Mouse (Mus musculus) spleen, adult 2 months (tissue): ENCODE results near the gene Defa30. TPM values are rescaled to one million over a fixed set of nuclear protein-coding genes. Genes with fewer than 3 reads are reported as not detected.
"Not testable (repeated sequence)": the region's sequence is repeated elsewhere in the genome, so short reads cannot be mapped to it uniquely, and the experiment has no call there.

ENCODE experiments used
- DNase-seq, 2 experiments: peaks; one replicate each; pipeline versions ENCODE4 v3.0.0 to v3.0.0-alpha.2; 2012 to 2021; ENCODE audit warnings: low spot score in 2 of 2, low read depth in 1 of 2
- H3K27ac ChIP-seq: fragments of 200-500 bp; 2 replicates; pipeline ENCODE4 v1.5.1; 2012; ENCODE audit warnings: low read length, inconsistent platforms; ENCODE audit not compliant: insufficient read depth
- H3K27me3 ChIP-seq: fragments of 200-500 bp; 2 replicates; pipeline ENCODE4 v1.6.1; 2012; ENCODE audit warnings: mild to moderate bottlenecking, moderate library complexity, low read length, inconsistent platforms; ENCODE audit not compliant: control insufficient read depth, insufficient read depth
- H3K36me3 ChIP-seq: fragments of 200-500 bp; 2 replicates; pipeline ENCODE4 v1.6.1; 2012; ENCODE audit warnings: mild to moderate bottlenecking, low read length, inconsistent platforms; ENCODE audit not compliant: control insufficient read depth, insufficient read depth
- H3K4me1 ChIP-seq: fragments of 200-500 bp; 2 replicates; pipeline ENCODE4 v1.6.1; 2011; ENCODE audit warnings: inconsistent platforms; ENCODE audit not compliant: control insufficient read depth, insufficient read depth, insufficient read length
- H3K4me3 ChIP-seq: fragments of 200-500 bp; 2 replicates; pipeline ENCODE4 v1.5.1; 2011; ENCODE audit warnings: mild to moderate bottlenecking, inconsistent platforms; ENCODE audit not compliant: insufficient read depth, insufficient read length; ENCODE audit errors: extremely low read depth
- CTCF ChIP-seq: fragments of 200-500 bp; IDR thresholded peaks from 2 replicates; pipeline ENCODE4 v1.5.1; 2011; ENCODE audit warnings: mild to moderate bottlenecking, inconsistent platforms; ENCODE audit not compliant: insufficient read depth, insufficient read length, insufficient replicate concordance; ENCODE audit errors: extremely low read depth
- POLR2A ChIP-seq: fragments of 200-500 bp; IDR thresholded peaks from 2 replicates; pipeline ENCODE4 v1.6.1; 2011; ENCODE audit warnings: low read depth, low read length, inconsistent platforms
- WGBS: fragments of 180-500 bp; shearing (Covaris S2); methylation state at CpG from one replicate; pipeline ENCODE4 v1.1.7; 2018; 5-methylcytosine and 5-hydroxymethylcytosine counted together
- polyA plus RNA-seq: library from polyadenylated mRNA; depleted of rRNA; stranded (reverse); fragments of >200 nt; gene quantifications from 2 replicates; pipeline ENCODE4 v1.2.3, GENCODE M21; 2012; rRNA removed

Gene Defa30
- polyA plus RNA-seq = not detected in 2 replicates

DNA sequence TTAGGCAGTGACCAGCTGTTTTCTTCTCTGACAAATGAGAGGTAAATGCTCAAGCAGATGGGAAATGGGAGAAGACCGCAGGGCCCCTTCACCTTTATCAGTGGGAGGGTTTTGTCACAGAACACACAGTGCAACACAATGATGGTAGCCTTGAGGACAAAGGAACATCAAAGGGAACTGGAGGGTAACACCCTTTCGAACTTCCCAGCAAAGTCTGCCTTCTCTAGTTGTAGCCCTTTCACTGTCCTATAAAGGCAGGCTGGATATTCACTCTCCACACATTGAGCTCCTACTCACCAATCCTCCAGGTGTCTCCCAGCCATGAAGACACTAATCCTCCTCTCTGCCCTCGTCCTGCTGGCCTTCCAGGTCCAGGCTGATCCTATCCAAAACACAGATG is at the start of gene Defa30:
Gene Defa30 (plus strand): TSS at position 301 of the 400 bp plus-strand sequence.
- DNase-seq, H3K27me3 ChIP-seq, H3K4me3 ChIP-seq, H3K36me3 ChIP-seq, H3K27ac ChIP-seq, H3K4me1 ChIP-seq: not testable (repeated sequence)
- WGBS = 48% methylated on average over 3 of the region's 3 CpGs

DNA sequence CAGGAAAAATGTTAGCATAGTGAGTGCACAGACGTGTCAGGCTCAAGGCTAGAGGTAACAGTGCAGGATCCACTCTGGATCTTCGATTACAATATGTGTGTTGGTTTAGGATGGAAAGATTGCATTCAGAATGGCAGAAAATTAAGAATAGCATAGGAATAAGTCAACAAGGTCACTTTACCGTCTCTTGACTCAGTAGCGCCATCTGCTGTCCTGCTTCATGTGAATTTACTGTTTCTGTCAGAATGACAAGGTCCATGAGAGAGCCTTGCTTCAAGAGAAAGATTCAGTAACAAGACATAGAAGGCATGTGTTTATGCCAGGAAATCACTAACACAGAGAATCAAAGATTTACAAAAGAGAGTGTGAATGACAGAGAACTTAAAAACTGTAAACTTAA is 41.3 kb upstream of the Defa30 start:
- Histone ChIP-seq H3K4me1 (no peaks in the 10 kb centered on the region), H3K27me3 (no peaks in the 10 kb centered on the region), H3K36me3 (no peaks in the 10 kb centered on the region), H3K27ac (no peak overlapping the region), H3K4me3 (no peak overlapping the region)
- no peak for DNase-seq
- 35% methylated on average over 4 of the region's 4 CpGs for WGBS
- TF ChIP-seq POLR2A (no peak), CTCF (no peak)

DNA sequence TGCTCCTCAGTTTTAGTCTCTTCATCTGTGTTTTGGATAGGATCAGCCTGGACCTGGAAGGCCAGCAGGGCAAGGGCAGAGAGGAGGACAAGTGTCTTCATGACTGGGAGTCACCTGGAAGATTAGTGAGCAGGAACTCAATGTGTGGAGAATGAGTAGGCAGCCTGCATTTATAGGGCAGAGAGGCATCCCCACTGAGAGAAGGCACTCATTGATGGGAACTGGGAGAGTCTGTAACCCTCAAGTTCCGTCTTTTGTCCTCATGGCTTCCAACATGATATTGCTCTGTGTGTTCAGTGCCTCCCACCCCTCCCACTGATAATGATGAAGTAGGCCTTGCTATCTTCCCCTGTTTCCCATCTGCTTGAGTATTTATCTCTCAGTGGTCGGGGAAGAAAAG is 38.5 kb upstream of the Defa30 start, which contains the start of gene Gm14851:
Gene Gm14851 (minus strand): TSS at position 101 of the 400 bp plus-strand sequence.
- WGBS = no CpG with 5 or more reads among the region's 2 CpGs
- not testable (repeated sequence) for H3K27ac ChIP-seq, H3K27me3 ChIP-seq, H3K36me3 ChIP-seq, DNase-seq, H3K4me1 ChIP-seq, H3K4me3 ChIP-seq

DNA sequence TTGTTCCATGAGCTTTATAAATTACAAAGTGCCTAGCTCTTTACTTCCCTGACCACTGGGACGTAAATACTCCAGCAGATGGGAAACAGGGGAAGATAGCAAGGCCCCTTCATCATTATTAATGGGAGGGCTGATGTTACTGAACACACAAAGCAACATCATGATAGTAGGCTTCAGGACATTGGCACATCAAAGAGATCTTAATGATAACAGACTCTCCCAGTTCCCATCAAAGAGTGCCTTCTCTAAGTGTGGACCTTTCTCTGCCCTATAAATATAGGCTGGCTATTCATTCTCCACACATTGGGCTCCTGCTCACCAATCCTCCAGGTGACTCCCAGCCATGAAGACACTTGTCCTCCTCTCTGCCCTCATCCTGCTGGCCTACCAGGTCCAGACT is 27.5 kb downstream of the Defa30 start, which contains the start of gene Defa22:
Gene Defa22 (plus strand): TSS at position 301 of the 400 bp plus-strand sequence.
- not testable (repeated sequence) for H3K27ac ChIP-seq, DNase-seq, H3K4me1 ChIP-seq, H3K4me3 ChIP-seq, H3K36me3 ChIP-seq, H3K27me3 ChIP-seq
- no CpG with 5 or more reads among the region's 1 CpGs for WGBS

Other genes starting within 250 kb of the Defa30 start
- not detected in 2 replicates for gene Defb33, start 242.0 kb upstream of the Defa30 start, polyA plus RNA-seq
- 0.48 and 0.96 TPM in 2 replicates for gene Gm15056, start 232.0 kb upstream of the Defa30 start, polyA plus RNA-seq
- gene Gm6040, start 212.6 kb upstream of the Defa30 start, polyA plus RNA-seq = not detected in 2 replicates
- not detected in 2 replicates for gene AY761185, start 189.9 kb upstream of the Defa30 start, polyA plus RNA-seq
- not detected in 2 replicates for gene Defa21, start 109.1 kb upstream of the Defa30 start, polyA plus RNA-seq
- gene Defa23, start 79.6 kb upstream of the Defa30 start, polyA plus RNA-seq = not detected in 2 replicates
- gene Defa35, start 69.6 kb upstream of the Defa30 start, polyA plus RNA-seq = not detected in 2 replicates
- gene Defa25, start 50.2 kb upstream of the Defa30 start, polyA plus RNA-seq = not detected in 2 replicates
- not detected in 2 replicates for gene Gm14851, start 38.6 kb upstream of the Defa30 start, polyA plus RNA-seq
- gene Defa22, start 27.6 kb downstream of the Defa30 start, polyA plus RNA-seq = not detected in 2 replicates
- not detected in 2 replicates for gene Defa31, start 57.0 kb downstream of the Defa30 start, polyA plus RNA-seq
- not detected in 2 replicates for gene Gm15293, start 66.9 kb downstream of the Defa30 start, polyA plus RNA-seq
- not detected in 2 replicates for gene Gm15292, start 115.1 kb downstream of the Defa30 start, polyA plus RNA-seq
- not detected in 2 replicates for gene Defa27, start 180.9 kb downstream of the Defa30 start, polyA plus RNA-seq
- gene Defa29, start 192.4 kb downstream of the Defa30 start, polyA plus RNA-seq = not detected in 2 replicates
- gene Defa2, start 243.9 kb downstream of the Defa30 start, polyA plus RNA-seq = not detected in 2 replicates